Mouse (Mus musculus): ENCODE measurements around the gene Cdc20b. TPM values are rescaled to one million over a fixed set of nuclear protein-coding genes. Genes with fewer than 3 reads are reported as not detected.

The Cdc20b gene
- total RNA-seq, 2 experiments from 2014 or later, result not detected

- DNase-seq (ENCODE audit: low spot score in 2 of 2), result no peak
Observed at GRCm38 (mm10) chr13:113094618-113095017, 59.7 kb downstream of the Cdc20b start.

DNA sequence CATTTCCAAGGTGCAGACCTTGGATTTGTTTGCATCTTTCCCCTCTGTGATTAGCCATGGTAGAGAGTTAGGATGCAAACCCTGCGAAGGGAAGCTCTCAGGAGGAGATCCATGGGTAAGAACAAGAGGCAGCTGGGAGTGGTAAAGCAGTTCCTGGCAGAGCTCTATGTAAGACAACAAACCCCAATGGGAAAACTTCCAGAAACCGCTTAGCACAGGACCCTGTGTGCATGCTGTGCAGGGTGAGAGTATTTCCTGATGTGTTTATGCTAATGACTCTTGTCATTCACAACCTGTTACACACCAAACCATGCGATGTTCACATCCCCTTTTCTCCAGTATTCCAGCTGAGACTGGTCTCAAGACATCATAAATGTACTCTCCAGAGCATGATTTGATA, 62.1 kb downstream of the Cdc20b start:
- DNase-seq (ENCODE audit: low spot score in 2 of 2), result no peak

- DNase-seq (ENCODE audit: low spot score in 2 of 2), result no peak
Observed at GRCm38 (mm10) chr13:113098406-113098805, 63.5 kb downstream of the Cdc20b start.

DNA sequence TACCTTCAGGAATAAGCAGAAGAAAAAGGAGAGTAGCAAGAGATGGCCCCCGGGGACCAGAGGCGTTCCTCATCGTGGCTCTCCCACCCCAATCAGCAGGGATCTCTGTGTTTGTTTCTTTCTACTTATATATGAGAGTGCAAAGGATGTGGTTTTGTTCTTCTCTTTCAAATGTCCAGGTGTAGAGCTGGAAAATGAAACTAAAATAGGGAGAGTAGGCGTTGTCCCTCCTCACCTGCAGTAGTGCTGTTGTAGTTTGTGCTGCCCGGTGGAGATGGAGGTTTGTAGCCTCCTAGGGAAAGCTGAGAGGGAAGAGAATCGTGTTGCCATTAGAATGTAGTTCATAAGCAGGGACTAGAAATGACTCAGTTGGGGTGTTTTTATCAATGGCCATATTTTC, 66.0 kb downstream of the Cdc20b start, which contains the start of gene Gzma:
Gene Gzma (minus strand): TSS at position 103 of the 400 bp plus-strand sequence.
- DNase-seq (ENCODE audit: low spot score in 2 of 2), result no peak

GRCm38 (mm10) chr13:113101804-113102203, 66.9 kb downstream of the Cdc20b start:
- DNase-seq (ENCODE audit: low spot score in 2 of 2), result no peak

DNA sequence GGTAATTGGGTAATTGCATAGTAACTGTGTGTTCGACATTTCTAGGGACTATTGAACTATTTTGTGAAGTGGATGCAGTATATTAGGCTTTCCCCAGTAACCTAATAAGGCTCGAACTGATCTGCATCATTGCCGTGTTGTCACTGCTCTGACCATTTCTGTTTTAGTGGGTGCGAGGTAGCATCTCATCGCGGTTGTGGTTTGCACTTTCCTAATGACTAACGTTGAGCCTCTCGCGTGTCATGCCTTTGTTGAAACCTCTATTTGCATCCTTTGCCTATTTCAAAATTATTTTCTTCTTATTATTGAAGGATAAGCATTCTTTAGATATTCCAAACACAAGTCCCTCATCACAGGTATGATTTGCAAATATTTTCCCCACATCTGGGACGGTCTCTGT, 69.8 kb downstream of the Cdc20b start:
- no peak for DNase-seq (ENCODE audit: low spot score in 2 of 2)

GRCm38 (mm10) chr13:113118977-113119376, 84.1 kb downstream of the Cdc20b start:
- DNase-seq (ENCODE audit: low spot score in 2 of 2), result no peak

DNA sequence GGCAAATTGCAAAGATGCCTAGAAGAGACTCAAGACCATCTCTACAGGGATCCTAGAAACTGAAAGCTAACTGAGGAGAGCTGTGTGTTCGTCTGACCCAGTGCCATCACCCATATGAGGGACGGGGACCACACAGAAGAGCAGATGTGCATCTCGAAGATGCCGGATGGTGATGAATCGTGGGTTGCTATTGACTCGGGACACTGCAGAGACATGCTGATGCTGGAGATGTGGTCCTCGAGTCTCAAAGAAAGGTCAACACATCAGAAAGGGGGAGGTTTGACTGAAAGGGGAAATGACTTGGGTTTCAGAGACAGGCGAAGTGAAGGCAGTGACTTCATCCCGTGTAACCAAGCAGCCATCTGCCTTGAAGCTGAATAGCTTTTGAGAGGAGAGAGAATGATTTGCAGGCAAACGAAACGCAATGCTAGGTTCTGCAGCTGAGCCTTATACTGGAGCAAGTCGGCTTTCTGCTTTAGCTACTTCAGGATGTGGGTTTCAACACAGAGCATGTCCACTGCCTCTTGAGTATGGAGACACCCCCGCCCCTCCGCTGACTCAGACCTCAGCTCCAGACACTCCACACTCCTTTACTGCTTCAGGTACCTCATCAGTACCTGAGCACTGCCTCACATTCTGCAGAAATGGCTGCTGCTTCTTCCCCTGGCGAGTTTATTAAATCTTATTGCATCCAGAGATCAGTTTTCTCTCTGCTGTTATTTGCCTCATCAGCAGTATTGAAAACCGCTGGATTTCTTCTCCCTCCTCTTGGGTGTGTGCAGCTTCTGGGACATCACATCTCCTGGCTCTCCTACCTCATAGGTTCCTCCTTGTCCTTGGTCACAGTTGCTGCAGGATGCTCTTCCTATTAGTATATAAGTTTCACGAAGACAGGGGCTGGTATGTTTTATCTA, 85.7 kb downstream of the Cdc20b start:
- DNase-seq (ENCODE audit: low spot score in 2 of 2), result no peak

GRCm38 (mm10) chr13:113121326-113121725, 86.4 kb downstream of the Cdc20b start:
- DNase-seq (ENCODE audit: low spot score in 2 of 2), result no peak

DNA sequence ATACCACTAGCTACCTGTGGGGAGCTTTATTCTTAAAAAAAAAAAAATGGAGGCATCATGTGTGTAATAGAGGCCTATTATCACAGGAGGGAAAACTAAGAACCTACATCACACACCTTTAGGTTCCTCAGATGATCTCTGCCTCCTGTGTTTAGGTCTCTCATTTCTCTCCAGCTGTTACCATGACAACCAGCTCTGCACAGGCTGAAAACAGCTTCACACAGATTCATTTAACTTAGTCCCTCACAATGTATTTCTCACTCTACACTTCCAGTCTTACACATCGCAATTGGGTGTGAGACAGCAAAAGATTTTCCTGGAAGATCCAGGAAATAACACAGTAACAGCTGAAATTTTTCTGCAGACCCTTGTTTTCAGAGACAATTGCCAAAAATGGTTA, 95.1 kb downstream of the Cdc20b start:
- DNase-seq (ENCODE audit: low spot score in 2 of 2), result no peak

GRCm38 (mm10) chr13:113139597-113139996, 104.7 kb downstream of the Cdc20b start:
- DNase-seq (ENCODE audit: low spot score in 2 of 2), result no peak

Small RNA genes within 50 kb of the gene (microRNA-seq; reads per million reads assigned to microRNA genes)
- gene Mir449a, result 71.3 to 78.0 reads per million in 2 experiments
- 0 reads per million in 2 experiments for gene Mir449b
- gene Mir449c, result 0 to 0.49 reads per million in 2 experiments

Other genes with a start within 250 kb of the Cdc20b start
- gene Plpp1, start 234.3 kb upstream of the Cdc20b start, total RNA-seq (2021), result 10 to 100 TPM; 25.7 to 27.7 TPM
- gene Mtrex, start 107.7 kb upstream of the Cdc20b start, total RNA-seq (2021), result 10 to 100 TPM; 45.4 to 47.2 TPM
- 10 to 100 TPM; 25.2 to 26.4 TPM for gene Dhx29, start 107.7 kb upstream of the Cdc20b start, total RNA-seq (2021)
- gene Ccno, start 47.3 kb upstream of the Cdc20b start, total RNA-seq (2021), result 1 to 10 TPM; 4.8 to 5.3 TPM
- gene Mcidas, start 41.3 kb upstream of the Cdc20b start, total RNA-seq (2021), result under 1 TPM; 0.36 to 0.52 TPM
- 1 to 10 TPM; 3.9 to 5.0 TPM for gene Gpx8, start 11.3 kb downstream of the Cdc20b start, total RNA-seq (2021)
- not detected for gene Gzma, start 65.9 kb downstream of the Cdc20b start, total RNA-seq (2021)
- not detected for gene Esm1, start 174.5 kb downstream of the Cdc20b start, total RNA-seq (2021)
- gene Gzmk, start 190.8 kb downstream of the Cdc20b start, total RNA-seq (2021), result under 1 TPM in 1 of 2 experiments, not detected in 1; 0.66 TPM

All from layer of hippocampus, adult 18-20 months (tissue).